Comparison of ENCODE assay signal across 20 mouse cellular contexts in genomic region chr9:54264754-54265153, GRCm38 (mm10). TPM values are rescaled to one million over a fixed set of nuclear protein-coding genes. Genes with fewer than 3 reads are reported as not detected.
DNase-seq lines count a peak whose midpoint lies in the region; TF ChIP-seq lines count a peak whose summit lies in the region.
"Had no signal": no experiment of that assay in that cellular context is flagged by ENCODE, and none has a peak within 500 bp of the region (broad histone marks: within the 10 kb centered on the region; RNA-seq: fewer than 3 reads in every experiment).

No protein-coding gene starts in this region.

- H3ac ChIP-seq in C2C12 (ENCODE audit: control insufficient read depth, insufficient read length, low read depth), result no peak overlapping the region

- no peaks in the 10 kb centered on the region for H3K36me3 ChIP-seq in C2C12 (ENCODE audit: control insufficient read depth, insufficient read depth)
- H3K36me3 ChIP-seq: embryonic facial prominence, embryonic 12.5 days; heart, embryonic 15.5 days; hindbrain, embryonic 13.5 days had no signal

- no peaks in the 10 kb centered on the region for H3K79me3 ChIP-seq in C2C12 (ENCODE audit: low read depth)

- no peak for TF ChIP-seq CTCF in C2C12 (IDR thresholded peaks at IDR 0.05; ENCODE audit: control insufficient read depth, insufficient read depth, insufficient read length)

- no peaks in the 10 kb centered on the region for H3K79me2 ChIP-seq in C2C12 (ENCODE audit: control insufficient read depth, insufficient read depth)

- no peak overlapping the region for H3K4me3 ChIP-seq in C2C12 (ENCODE audit: insufficient read depth, poor library complexity, severe bottlenecking)
- H3K4me3 ChIP-seq: embryonic facial prominence, embryonic 12.5 days; heart, adult 2 months; heart, embryonic 15.5 days; hindbrain, embryonic 13.5 days had no signal

- H3K27me3 ChIP-seq in C2C12 (ENCODE audit: control insufficient read depth, insufficient read depth, insufficient read length), result no peaks in the 10 kb centered on the region
- H3K27me3 ChIP-seq: embryonic facial prominence, embryonic 12.5 days; heart, embryonic 15.5 days; hindbrain, embryonic 13.5 days had no signal

- peak; percentile 2 to 14 for DNase-seq in urinary bladder, adult 18-20 months (ENCODE audit: low spot score in 2 of 2)
- DNase-seq in urinary bladder, postnatal 4 days (ENCODE audit: low spot score in 2 of 2), result no peak
- DNase-seq in NIH3T3 (ENCODE audit: low read depth), result peak; percentile 34
- no peak for DNase-seq in embryo, embryonic 10.5 days (ENCODE audit: low spot score)
- no peak for DNase-seq in kidney, adult 9 months
- DNase-seq: adrenal gland, adult 8-10 months; B cell, adult 2 months; cerebellum, adult 11 months; cerebellum, adult 8-10 months; cerebellum, postnatal 14 days; gastrocnemius, postnatal 10 days; heart, postnatal 14 days had no signal

TF ChIP-seq in C2C12, 6 proteins besides CTCF, POLR2A, EP300 and RAD21:
- TF ChIP-seq MAX (IDR thresholded peaks at IDR 0.05), result peak; percentile 30
- TF ChIP-seq MYOG (IDR thresholded peaks at IDR 0.05; ENCODE audit: control insufficient read depth, extremely low read depth, insufficient read length), result no peak
- TF ChIP-seq FOSL1 (IDR thresholded peaks at IDR 0.05; ENCODE audit: insufficient read depth, low read length, poor library complexity, severe bottlenecking), result peak; percentile 49
- no peak for TF ChIP-seq MYOD1 (IDR thresholded peaks at IDR 0.05; ENCODE audit: control insufficient read depth, insufficient read length, low read depth)
- no peak for TF ChIP-seq USF1 (IDR thresholded peaks at IDR 0.05; ENCODE audit: low read depth)
- TF ChIP-seq CEBPB (IDR thresholded peaks at IDR 0.05; ENCODE audit: low read depth), result no peak
TF ChIP-seq in C2C12: peak in this region for 2.

RNA-seq across cellular contexts. Expression of gene Cyp19a1, which starts 3.2 kb away (rescaled TPM):
- not detected for polyA plus RNA-seq in C2C12 (2012; fragmentation: generic; extraction: Trizol)
- polyA plus RNA-seq: forebrain, embryonic 11.5 days; heart, adult 2 months; heart, embryonic 11.5 days; heart, embryonic 15.5 days; hindbrain, embryonic 13.5 days; hindbrain, postnatal 0 days had no signal

RNA-seq across cellular contexts. Expression of gene Gldn, which starts 21.5 kb away (rescaled TPM):
- polyA plus RNA-seq in C2C12 (2012; fragmentation: generic; extraction: Trizol), result not detected
- polyA plus RNA-seq: heart, embryonic 11.5 days; heart, embryonic 15.5 days had no signal

Comparison
In these comparisons a context has a peak if more than half of its experiments do, and no peak if none do; other contexts are left out.
1. DNase-seq: peak in urinary bladder, adult 18-20 months (2 of 2) and NIH3T3 (single experiment); none in urinary bladder, postnatal 4 days (0 of 2), embryo, embryonic 10.5 days (single experiment) and kidney, adult 9 months (single experiment).